Mouse (Mus musculus): Measurements from ENCODE around the gene F2.

DNA sequence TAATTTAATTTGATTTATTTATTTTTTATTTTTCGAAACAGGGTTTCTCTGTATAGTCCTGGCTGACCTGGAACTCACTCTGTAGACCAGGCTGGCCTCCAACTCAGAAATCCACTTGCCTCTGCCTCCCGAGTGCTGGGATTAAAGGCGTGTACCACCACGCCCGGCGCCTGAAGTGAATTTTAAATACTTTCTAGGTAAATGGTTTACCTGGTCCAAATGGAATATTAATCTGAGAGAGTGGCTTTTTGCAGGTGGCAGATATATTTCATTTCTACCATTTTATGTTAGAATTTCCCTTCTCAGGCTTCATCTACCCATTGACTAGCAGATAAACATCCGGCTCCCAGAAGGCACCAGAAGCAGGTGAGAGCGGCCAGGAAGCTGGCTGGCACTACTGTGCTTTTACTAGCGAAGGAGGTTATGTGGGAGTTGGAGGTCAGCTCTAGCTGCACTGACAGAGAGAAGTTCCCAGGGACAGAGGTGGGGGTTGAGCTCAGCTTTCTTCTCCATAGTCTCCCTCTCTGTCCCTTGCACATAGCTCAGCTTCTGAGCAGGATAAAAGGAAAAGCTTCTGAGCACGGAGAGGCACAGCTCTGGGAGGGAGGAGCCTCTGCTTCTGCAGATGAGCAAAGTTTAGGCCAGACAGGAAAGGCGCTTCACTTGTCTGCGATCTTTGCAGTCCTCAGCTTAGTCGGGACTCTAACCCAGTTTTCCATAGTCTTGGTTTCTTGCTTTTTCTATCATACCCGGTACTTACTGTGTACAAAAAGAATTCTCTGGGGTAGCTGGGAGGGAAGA, 15.4 kb upstream of the F2 start:
- TF ChIP-seq POLR2A (IDR thresholded peaks at IDR 0.05; ENCODE audit: insufficient read depth, low read depth, low read length) (no peak), CTCF (IDR thresholded peaks at IDR 0.05) (no peak)
